Mouse (Mus musculus): ENCODE data around the gene Slc16a5.

Gene Slc16a5

DNA sequence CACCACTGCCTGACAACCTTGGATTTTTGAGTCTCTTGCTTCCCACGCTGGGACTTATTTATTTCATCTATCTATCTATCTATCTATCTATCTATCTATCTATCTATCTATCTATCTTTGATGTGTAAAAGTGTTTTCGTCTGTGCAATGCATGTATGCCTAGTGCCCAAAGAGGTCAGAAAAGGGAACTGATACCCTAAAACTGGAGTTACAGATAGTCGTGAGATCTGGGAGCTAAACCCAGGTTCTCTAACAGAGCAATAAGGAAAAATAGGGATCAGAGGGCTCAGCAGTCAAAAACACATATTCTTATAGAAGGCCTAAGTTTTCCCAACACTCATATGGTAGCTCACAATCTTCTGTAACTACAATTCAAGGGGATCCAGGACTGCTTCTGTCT lies 57.3 kb downstream of the Slc16a5 start:
- no peak for DNase-seq

GRCm38 (mm10) chr11:115520218-115520617 lies 57.9 kb downstream of the Slc16a5 start:
- DNase-seq, result no peak

- DNase-seq, result no peak
Measured at GRCm38 (mm10) chr11:115521080-115521479, 58.8 kb downstream of the Slc16a5 start.

DNA sequence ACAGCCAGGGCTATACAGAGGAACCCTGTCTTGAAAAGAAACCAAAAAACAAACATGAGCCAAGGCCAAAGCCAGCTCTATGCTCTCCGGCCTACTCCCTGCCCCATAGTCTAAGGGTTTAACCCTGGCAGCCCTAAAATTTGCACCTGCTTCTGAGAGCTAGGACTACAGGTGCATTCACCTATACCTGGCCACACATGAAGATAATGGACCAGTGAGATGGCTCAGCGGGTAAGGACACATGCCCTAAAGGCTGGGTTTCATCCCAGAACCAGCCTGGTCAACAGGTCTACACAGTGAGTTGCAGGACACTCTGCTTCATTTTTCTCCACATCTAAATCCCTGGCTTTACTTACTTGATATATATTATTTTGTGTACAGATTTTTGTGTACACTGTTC lies 60.0 kb downstream of the Slc16a5 start:
- no peak for DNase-seq

- no peak for DNase-seq
Measured at GRCm38 (mm10) chr11:115522703-115523102, 60.4 kb downstream of the Slc16a5 start.

All from B cell, adult 2 months (primary cell).